Mouse (Mus musculus): ENCODE data around the gene Nckap5.

GRCm38 (mm10) chr1:126806994-126807611 is 23.5 kb downstream of the Nckap5 start:
- no peak for TF ChIP-seq ZC3H11A (IDR thresholded peaks at IDR 0.05; ENCODE audit: borderline replicate concordance, low read depth, low read length)
- TF ChIP-seq HCFC1 (IDR thresholded peaks at IDR 0.05; ENCODE audit: borderline replicate concordance, insufficient read depth, low read length), result no peak

Data from ES-E14 (cell line).